Mouse (Mus musculus): ENCODE results near the gene Slc22a1.

- TF ChIP-seq POLR2A (IDR thresholded peaks at IDR 0.05; ENCODE audit: borderline replicate concordance, control insufficient read depth, low read depth, low read length): no peak
- no peak for TF ChIP-seq CTCF (IDR thresholded peaks at IDR 0.05; ENCODE audit: control insufficient read depth, insufficient read depth, low read length)
Measured at GRCm38 (mm10) chr17:12721118-12721886, 45.7 kb upstream of the Slc22a1 start.
